Mouse (Mus musculus) stomach, embryonic 16.5 days (tissue): ENCODE measurements at regions not wholly inside any gene's neighbourhood (a gene's known extent, or its start where the extent isn't known, plus 50 kb on each side); places are given as distances from the start of the nearest gene placed in this dataset.

Experiments
- ATAC-seq: fragments of 200-750 bp; cut with Nextera tagmentation; 2 replicates; pipeline ENCODE4 v1.8.0; 2017; ENCODE audit warnings: moderate number of reproducible peaks, moderate TSS enrichment; ENCODE audit not compliant: insufficient read depth, low FRiP score
- H3K27ac ChIP-seq: fragments of 300-500 bp; sonication (generic); 2 replicates; pipeline ENCODE4 v1.5.1; 2014; ENCODE audit warnings: low read length
- H3K27me3 ChIP-seq: fragments of 300-500 bp; sonication (generic); 2 replicates; pipeline ENCODE4 v1.6.1; 2014; ENCODE audit warnings: low read length, control low read depth, mixed read lengths; ENCODE audit not compliant: control insufficient read depth, insufficient read depth
- H3K36me3 ChIP-seq: fragments of 300-500 bp; sonication (generic); 2 replicates; pipeline ENCODE4 v1.6.1; 2014; ENCODE audit warnings: low read length; ENCODE audit not compliant: control insufficient read depth, insufficient read depth
- H3K4me1 ChIP-seq: fragments of 300-500 bp; sonication (generic); 2 replicates; pipeline ENCODE4 v1.6.1; 2014; ENCODE audit warnings: low read length, control low read depth, mixed read lengths; ENCODE audit not compliant: control insufficient read depth, insufficient read depth
- H3K4me2 ChIP-seq: fragments of 300-500 bp; sonication (generic); 2 replicates; pipeline ENCODE4 v1.6.1; 2014; ENCODE audit warnings: low read depth, low read length, mixed read lengths
- H3K4me3 ChIP-seq: fragments of 300-500 bp; sonication (generic); replicated peaks from 2 replicates; pipeline ENCODE4 v1.5.1; 2014; ENCODE audit warnings: mild to moderate bottlenecking, low read length
- H3K9ac ChIP-seq: fragments of 300-500 bp; sonication (generic); 2 replicates; pipeline ENCODE4 v1.6.1; 2014; ENCODE audit warnings: low read length
- H3K9me3 ChIP-seq: fragments of 300-500 bp; sonication (generic); replicated peaks from 2 replicates; pipeline ENCODE4 v1.6.1; 2016; ENCODE audit warnings: low read length, control low read depth; ENCODE audit not compliant: control insufficient read depth
- WGBS: fragments of 180-500 bp; shearing (Covaris S2); extraction: QIAGEN DNeasy Blood & Tissue Kit; methylation state at CpG from one replicate; pipeline ENCODE4 v1.1.7; 2014; 5-methylcytosine and 5-hydroxymethylcytosine counted together

GRCm38 (mm10) chr4:82153604-82154003 lies 551.9 kb downstream of the Nfib start:
- H3K9me3 ChIP-seq = no peaks in the 10 kb centered on the region
- WGBS = 72% methylated on average over 5 of the region's 5 CpGs
- no peak overlapping the region for H3K27ac ChIP-seq
- H3K4me2 ChIP-seq = no peak overlapping the region
- no peak for ATAC-seq
- H3K4me1 ChIP-seq = no peaks in the 10 kb centered on the region
- H3K36me3 ChIP-seq = no peaks in the 10 kb centered on the region
- H3K27me3 ChIP-seq = no peaks in the 10 kb centered on the region
- no peak overlapping the region for H3K9ac ChIP-seq
- no peak overlapping the region for H3K4me3 ChIP-seq

GRCm38 (mm10) chr4:82149957-82150356 lies 555.6 kb downstream of the Nfib start:
- H3K36me3 ChIP-seq = no peaks in the 10 kb centered on the region
- WGBS = 76% methylated on average over 1 of the region's 1 CpGs

GRCm38 (mm10) chr4:82148129-82149064 lies 557.2 kb downstream of the Nfib start:
- 0 out of 2 replicates have a peak, but pooled peaks cover 4% of the 10 kb centered on the region for H3K4me1 ChIP-seq
- 44% methylated on average over 6 of the region's 6 CpGs for WGBS
- no peaks in the 10 kb centered on the region for H3K9me3 ChIP-seq
- H3K36me3 ChIP-seq = no peaks in the 10 kb centered on the region
- ATAC-seq = no peak
- H3K27ac ChIP-seq = 0 out of 2 replicates have a peak overlapping the region, but pooled peaks have one; percentile 18
- no peak overlapping the region for H3K4me3 ChIP-seq
- no peak overlapping the region for H3K4me2 ChIP-seq
- no peaks in the 10 kb centered on the region for H3K27me3 ChIP-seq
- H3K9ac ChIP-seq = no peak overlapping the region

More at GRCm38 (mm10) chr4:82149957-82150356, 555.6 kb downstream of the Nfib start:
- Histone ChIP-seq H3K9ac (no peak overlapping the region), H3K27me3 (no peaks in the 10 kb centered on the region), H3K4me3 (no peak overlapping the region), H3K4me2 (no peak overlapping the region), H3K27ac (no peak overlapping the region), H3K9me3 (no peaks in the 10 kb centered on the region), H3K4me1 (0 out of 2 replicates have a peak, but pooled peaks cover 4% of the 10 kb centered on the region)
- ATAC-seq = no peak

- Histone ChIP-seq H3K9me3 (no peaks in the 10 kb centered on the region), H3K27me3 (no peaks in the 10 kb centered on the region), H3K27ac (no peak overlapping the region), H3K4me1 (no peaks in the 10 kb centered on the region), H3K4me2 (no peak overlapping the region), H3K36me3 (no peaks in the 10 kb centered on the region), H3K9ac (no peak overlapping the region), H3K4me3 (no peak overlapping the region)
- WGBS = 69% methylated on average over 3 of the region's 3 CpGs
- no peak for ATAC-seq
Observed at GRCm38 (mm10) chr4:82142391-82142790, 563.2 kb downstream of the Nfib start.

- Histone ChIP-seq H3K9me3 (no peaks in the 10 kb centered on the region), H3K36me3 (no peaks in the 10 kb centered on the region), H3K9ac (no peak overlapping the region), H3K4me2 (no peak overlapping the region), H3K27ac (no peak overlapping the region), H3K4me1 (no peaks in the 10 kb centered on the region), H3K27me3 (no peaks in the 10 kb centered on the region), H3K4me3 (no peak overlapping the region)
- ATAC-seq = no peak
- WGBS = 86% methylated on average over 6 of the region's 6 CpGs
Observed at GRCm38 (mm10) chr4:82139806-82140205, 565.7 kb downstream of the Nfib start.

GRCm38 (mm10) chr4:82139016-82139415 lies 566.5 kb downstream of the Nfib start:
- Histone ChIP-seq H3K4me1 (no peaks in the 10 kb centered on the region), H3K36me3 (no peaks in the 10 kb centered on the region), H3K27me3 (no peaks in the 10 kb centered on the region), H3K9me3 (no peaks in the 10 kb centered on the region), H3K27ac (no peak overlapping the region), H3K4me2 (no peak overlapping the region), H3K9ac (no peak overlapping the region), H3K4me3 (no peak overlapping the region)
- ATAC-seq = no peak
- 98% methylated on average over 1 of the region's 1 CpGs for WGBS

GRCm38 (mm10) chr4:82132851-82133250 lies 572.7 kb downstream of the Nfib start:
- H3K9me3 ChIP-seq = no peaks in the 10 kb centered on the region
- no peaks in the 10 kb centered on the region for H3K36me3 ChIP-seq
- no peak overlapping the region for H3K4me2 ChIP-seq
- WGBS = 69% methylated on average over 3 of the region's 3 CpGs
- no peaks in the 10 kb centered on the region for H3K27me3 ChIP-seq
- no peak overlapping the region for H3K27ac ChIP-seq
- H3K4me1 ChIP-seq = no peaks in the 10 kb centered on the region
- H3K9ac ChIP-seq = no peak overlapping the region
- no peak for ATAC-seq
- H3K4me3 ChIP-seq = no peak overlapping the region

- 93% methylated on average over 4 of the region's 4 CpGs for WGBS
- H3K27ac ChIP-seq = no peak overlapping the region
- H3K4me2 ChIP-seq = no peak overlapping the region
- no peak overlapping the region for H3K9ac ChIP-seq
- no peaks in the 10 kb centered on the region for H3K4me1 ChIP-seq
- H3K27me3 ChIP-seq = no peaks in the 10 kb centered on the region
- ATAC-seq = no peak
- H3K36me3 ChIP-seq = no peaks in the 10 kb centered on the region
- no peaks in the 10 kb centered on the region for H3K9me3 ChIP-seq
- H3K4me3 ChIP-seq = no peak overlapping the region
Observed at GRCm38 (mm10) chr4:82132326-82132725, 573.2 kb downstream of the Nfib start.

- Histone ChIP-seq H3K27me3 (no peaks in the 10 kb centered on the region), H3K9ac (no peak overlapping the region), H3K27ac (no peak overlapping the region), H3K36me3 (no peaks in the 10 kb centered on the region), H3K4me1 (no peaks in the 10 kb centered on the region), H3K4me3 (no peak overlapping the region), H3K9me3 (no peaks in the 10 kb centered on the region), H3K4me2 (no peak overlapping the region)
- no peak for ATAC-seq
- WGBS = 27% methylated on average over 1 of the region's 1 CpGs
Observed at GRCm38 (mm10) chr4:82129471-82129870, 576.1 kb downstream of the Nfib start.
